In genomic region chr3:83752196-83752595, GRCm38 (mm10) we compare ENCODE assay signal across 19 mouse cellular contexts. TPM values are rescaled to one million over a fixed set of nuclear protein-coding genes. Genes with fewer than 3 reads are reported as not detected.
"Had no signal": no experiment of that assay in that cellular context is flagged by ENCODE, and none has a peak within 500 bp of the region (broad histone marks: within the 10 kb centered on the region; RNA-seq: fewer than 3 reads in every experiment).

No protein-coding gene starts in this region.

- ATAC-seq: forebrain, embryonic 13.5 days; forebrain, embryonic 14.5 days; forebrain, embryonic 15.5 days; forebrain, embryonic 16.5 days; forebrain, postnatal 0 days had no signal

- DNase-seq: cerebellum, adult 9-11 months; cerebellum, postnatal 14 days; cerebellum, postnatal 25 days; cerebellum, postnatal 36 days; embryo, embryonic 11 days; forebrain, postnatal 0 days; gastrocnemius, adult 2 months; gastrocnemius, postnatal 10 days; gastrocnemius, postnatal 14 days; gastrocnemius, postnatal 25 days; gastrocnemius, postnatal 36 days; heart, adult 11 months; heart, adult 18-20 months; heart, adult 2 months had no signal

RNA-seq across cellular contexts. Expression of gene Sfrp2, which starts 13.9 kb away (rescaled TPM):
- polyA plus RNA-seq: erythroblast, embryonic 14.5 days had no signal
